Mouse (Mus musculus) liver, embryonic 14.5 days (tissue): ENCODE data around the gene Gm49403.

Source experiments
- CTCF ChIP-seq: IDR thresholded peaks from 2 replicates; pipeline ENCODE4 v1.5.1; 2016; ENCODE audit warnings: antibody characterized with exemption, low read depth, control low read depth
- EP300 ChIP-seq: IDR thresholded peaks from 2 replicates; pipeline ENCODE4 v1.6.1; 2016; ENCODE audit warnings: antibody characterized with exemption, low read depth

- TF ChIP-seq CTCF, result no peak
- TF ChIP-seq EP300, result no peak; the same call in 1 of the 2 replicates
Observed at GRCm38 (mm10) chr19:8881034-8881392, 2.7 kb upstream of the Gm49403 start.
